Mouse (Mus musculus) midbrain, embryonic 15.5 days (tissue): ENCODE measurements around the gene Mtf2. TPM values are rescaled to one million over a fixed set of nuclear protein-coding genes. Genes with fewer than 3 reads are reported as not detected.
"Not testable (repeated sequence)": the region's sequence is repeated elsewhere in the genome, so short reads cannot be mapped to it uniquely, and the experiment has no call there.

ENCODE experiments used
- ATAC-seq: fragments of 200-750 bp; cut with Nextera tagmentation; replicated peaks from 2 replicates; pipeline ENCODE4 v1.8.0; 2017; ENCODE audit warnings: moderate TSS enrichment
- H3K27ac ChIP-seq: fragments of 300-500 bp; sonication (generic); 2 replicates; pipeline ENCODE4 v1.5.1; 2015; ENCODE audit warnings: mild to moderate bottlenecking, inconsistent platforms
- H3K27me3 ChIP-seq: fragments of 300-500 bp; sonication (generic); replicated peaks from 2 replicates; pipeline ENCODE4 v1.6.1; 2015; ENCODE audit warnings: inconsistent platforms
- H3K36me3 ChIP-seq: fragments of 300-500 bp; sonication (generic); replicated peaks from 2 replicates; pipeline ENCODE4 v1.6.1; 2015; ENCODE audit warnings: inconsistent platforms
- H3K4me1 ChIP-seq: fragments of 300-500 bp; sonication (generic); 2 replicates; pipeline ENCODE4 v1.6.1; 2015; ENCODE audit warnings: inconsistent platforms
- H3K4me2 ChIP-seq: fragments of 300-500 bp; sonication (generic); 2 replicates; pipeline ENCODE4 v1.6.1; 2015; ENCODE audit warnings: inconsistent platforms, mild to moderate bottlenecking, moderate library complexity
- H3K4me3 ChIP-seq: fragments of 300-500 bp; sonication (generic); 2 replicates; pipeline ENCODE4 v1.5.1; 2015; ENCODE audit warnings: mild to moderate bottlenecking, inconsistent platforms
- H3K9ac ChIP-seq: fragments of 300-500 bp; sonication (generic); 2 replicates; pipeline ENCODE4 v1.6.1; 2015; ENCODE audit warnings: mild to moderate bottlenecking, inconsistent platforms
- H3K9me3 ChIP-seq: fragments of 300-500 bp; sonication (generic); 2 replicates; pipeline ENCODE4 v1.6.1; 2016; ENCODE audit warnings: inconsistent platforms
- WGBS: fragments of 180-500 bp; shearing (Covaris S2); methylation state at CpG from one replicate; pipeline ENCODE4 v1.1.7; 2015; ENCODE audit warnings: mixed read lengths; 5-methylcytosine and 5-hydroxymethylcytosine counted together
- polyA plus RNA-seq: library from polyadenylated mRNA; unstranded; fragments of >200 nt; fragmentation: Nextera tagmentation; extraction: Ambion mirVana; gene quantifications from 2 replicates; pipeline ENCODE4 v1.2.1, GENCODE M21; 2015

The Mtf2 gene
- polyA plus RNA-seq, 1 experiment from 2014 or later, result 111 TPM

DNA sequence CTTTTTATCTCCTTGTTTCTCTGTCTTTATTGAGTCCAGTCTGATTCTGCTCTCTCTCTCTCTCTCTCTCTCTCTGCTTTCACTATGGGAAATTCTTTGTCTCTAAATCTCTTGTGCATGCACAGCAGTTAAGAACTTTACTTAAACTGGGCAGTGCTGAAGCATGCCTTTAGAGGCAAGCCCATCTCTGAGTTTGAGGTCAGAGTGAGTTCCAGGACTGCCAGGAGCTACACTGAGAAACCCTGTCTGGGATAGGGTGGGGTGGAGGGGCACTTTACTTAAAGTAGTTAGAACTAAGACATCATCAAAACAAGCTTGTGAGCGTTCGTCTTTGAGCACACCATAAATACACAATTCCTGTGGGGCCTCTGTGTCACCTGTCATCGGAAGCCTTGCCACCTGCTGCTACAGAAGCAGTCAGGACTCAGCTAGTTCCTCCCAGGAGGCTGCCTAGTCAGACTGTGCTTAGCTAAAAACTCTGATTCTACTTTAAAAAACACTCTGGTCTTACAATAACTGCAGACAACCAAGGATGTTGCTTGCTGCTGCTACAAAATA lies 15.7 kb upstream of the Mtf2 start:
- Histone ChIP-seq H3K9ac (no peak overlapping the region), H3K4me3 (no peak overlapping the region), H3K36me3 (no peaks in the 10 kb centered on the region), H3K9me3 (no peaks in the 10 kb centered on the region), H3K4me2 (no peak overlapping the region), H3K27me3 (no peaks in the 10 kb centered on the region), H3K4me1 (no peaks in the 10 kb centered on the region), H3K27ac (no peak overlapping the region)
- 5% methylated on average over 3 of the region's 3 CpGs for WGBS
- no peak for ATAC-seq

DNA sequence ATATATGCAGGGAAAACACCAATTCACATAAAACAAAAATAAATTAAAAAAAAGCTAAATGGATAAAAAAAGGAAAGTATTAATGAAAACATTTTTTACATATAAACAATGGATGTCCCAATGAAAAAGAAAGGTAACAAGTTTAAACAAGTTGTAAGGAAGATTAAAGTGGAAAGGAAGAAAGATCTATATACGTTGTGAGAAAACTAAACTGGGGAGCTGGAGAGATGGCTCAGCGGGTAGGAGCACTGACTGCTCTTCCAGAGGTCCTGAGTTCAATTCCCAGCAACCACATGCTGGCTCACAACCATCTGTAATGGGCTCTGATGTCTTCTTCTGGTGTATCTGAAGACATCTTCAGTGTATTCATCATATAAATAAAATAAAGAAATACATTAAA lies 14.4 kb upstream of the Mtf2 start:
- H3K9me3 ChIP-seq, result no peaks in the 10 kb centered on the region
- no peak overlapping the region for H3K4me3 ChIP-seq
- H3K4me1 ChIP-seq, result no peaks in the 10 kb centered on the region
- ATAC-seq, result no peak
- no peak overlapping the region for H3K27ac ChIP-seq
- no peaks in the 10 kb centered on the region for H3K36me3 ChIP-seq
- H3K27me3 ChIP-seq, result no peaks in the 10 kb centered on the region
- H3K9ac ChIP-seq, result no peak overlapping the region
- no peak overlapping the region for H3K4me2 ChIP-seq
- 85% methylated on average over 2 of the region's 2 CpGs for WGBS

DNA sequence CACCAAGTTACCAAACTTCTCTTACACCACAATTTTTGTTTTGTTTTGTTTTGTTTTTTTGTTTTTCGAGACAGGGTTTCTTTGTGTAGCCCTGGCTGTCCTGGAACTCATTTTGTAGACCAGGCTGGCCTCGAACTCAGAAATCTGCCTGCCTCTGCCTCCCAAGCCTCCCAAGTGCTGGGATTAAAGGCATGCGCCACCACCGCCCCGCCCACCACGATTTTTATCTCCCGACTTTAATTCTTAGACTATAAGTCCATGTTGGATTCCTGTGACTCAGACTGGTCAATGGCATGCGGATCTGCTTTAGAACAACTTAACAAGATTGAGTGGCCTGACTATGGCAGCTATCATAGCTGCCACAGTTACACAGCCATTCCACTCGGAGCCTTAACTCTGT lies 13.7 kb upstream of the Mtf2 start:
- not testable (repeated sequence) for H3K36me3 ChIP-seq, H3K27ac ChIP-seq, H3K4me1 ChIP-seq, H3K9me3 ChIP-seq, ATAC-seq, H3K4me2 ChIP-seq, H3K4me3 ChIP-seq, H3K27me3 ChIP-seq, H3K9ac ChIP-seq
- WGBS, result 92% methylated on average over 9 of the region's 9 CpGs

DNA sequence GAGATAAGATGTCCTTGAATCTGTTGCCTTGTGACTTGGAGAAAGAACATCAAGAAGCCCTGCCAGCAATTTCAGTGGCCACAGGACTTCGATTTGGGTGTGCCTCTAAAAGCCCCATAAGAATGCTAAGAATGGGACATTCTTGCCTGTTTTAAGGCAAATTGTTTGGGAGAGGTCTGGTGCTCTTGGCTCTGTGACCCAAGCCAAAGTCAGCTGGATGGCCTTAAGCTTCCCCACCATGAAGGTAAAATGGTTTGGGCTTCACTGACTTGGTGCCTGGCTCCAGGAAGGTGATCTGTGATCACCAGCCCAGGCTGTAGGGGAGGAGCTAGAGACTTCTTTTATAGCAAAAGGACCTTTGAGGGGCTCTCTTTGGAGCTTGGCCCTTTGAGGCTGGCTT lies 13.3 kb upstream of the Mtf2 start:
- Histone ChIP-seq H3K4me3 (no peak overlapping the region), H3K27ac (no peak overlapping the region), H3K4me2 (no peak overlapping the region), H3K36me3 (no peaks in the 10 kb centered on the region), H3K27me3 (no peaks in the 10 kb centered on the region), H3K9ac (no peak overlapping the region), H3K4me1 (no peaks in the 10 kb centered on the region), H3K9me3 (no peaks in the 10 kb centered on the region)
- no peak for ATAC-seq
- 85% methylated on average over 1 of the region's 1 CpGs for WGBS

DNA sequence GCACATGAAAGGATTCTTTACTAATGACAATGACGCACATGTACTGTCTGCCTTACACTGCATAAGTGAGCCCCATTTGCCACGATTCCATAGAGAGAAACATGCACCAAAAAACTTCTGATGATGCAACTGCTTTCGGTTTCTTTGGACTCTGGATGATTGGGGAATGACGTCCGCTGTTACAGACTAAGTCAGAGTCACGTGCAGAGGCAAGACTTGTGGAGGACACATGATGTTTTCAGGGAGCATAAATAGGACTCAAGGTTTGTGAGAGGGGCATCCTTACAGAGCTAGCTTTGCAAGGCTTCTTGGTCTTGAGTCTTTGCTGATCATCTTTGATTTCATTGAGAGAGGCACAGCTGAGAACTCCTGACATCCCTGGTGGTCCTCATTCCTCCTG lies 11.9 kb upstream of the Mtf2 start:
- Histone ChIP-seq H3K9me3 (no peaks in the 10 kb centered on the region), H3K27ac (no peak overlapping the region), H3K36me3 (no peaks in the 10 kb centered on the region), H3K4me2 (no peak overlapping the region), H3K27me3 (no peaks in the 10 kb centered on the region), H3K4me1 (no peaks in the 10 kb centered on the region), H3K4me3 (no peak overlapping the region), H3K9ac (no peak overlapping the region)
- WGBS, result 93% methylated on average over 6 of the region's 6 CpGs
- ATAC-seq, result no peak

DNA sequence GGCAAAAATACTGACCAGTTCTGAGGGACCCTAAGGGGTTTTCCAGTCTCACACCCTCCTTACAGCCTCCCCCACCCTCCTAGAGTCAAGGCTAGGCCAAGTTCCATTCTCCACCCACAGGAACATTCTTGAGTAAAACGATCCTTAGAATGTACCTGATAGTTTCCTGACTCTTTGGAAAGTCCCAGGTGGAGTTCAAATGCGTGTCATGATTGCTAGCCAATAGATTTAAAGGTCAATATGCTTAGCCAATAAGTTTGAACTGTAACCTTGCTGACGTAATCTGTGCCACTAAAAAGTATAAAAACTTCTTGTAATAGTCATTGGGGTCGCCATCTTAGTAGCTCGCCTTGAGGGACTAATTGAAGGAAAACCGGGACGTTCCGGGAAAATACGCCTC lies 5.1 kb upstream of the Mtf2 start:
- Histone ChIP-seq H3K36me3 (no peaks in the 10 kb centered on the region), H3K27me3 (no peaks in the 10 kb centered on the region), H3K4me1 (no peaks in the 10 kb centered on the region; the same call in 1 of the 2 replicates), H3K4me2 (no peak overlapping the region), H3K27ac (no peak overlapping the region), H3K9me3 (no peaks in the 10 kb centered on the region), H3K4me3 (no peak overlapping the region), H3K9ac (no peak overlapping the region)
- ATAC-seq, result no peak
- WGBS, result 94% methylated on average over 9 of the region's 9 CpGs

DNA sequence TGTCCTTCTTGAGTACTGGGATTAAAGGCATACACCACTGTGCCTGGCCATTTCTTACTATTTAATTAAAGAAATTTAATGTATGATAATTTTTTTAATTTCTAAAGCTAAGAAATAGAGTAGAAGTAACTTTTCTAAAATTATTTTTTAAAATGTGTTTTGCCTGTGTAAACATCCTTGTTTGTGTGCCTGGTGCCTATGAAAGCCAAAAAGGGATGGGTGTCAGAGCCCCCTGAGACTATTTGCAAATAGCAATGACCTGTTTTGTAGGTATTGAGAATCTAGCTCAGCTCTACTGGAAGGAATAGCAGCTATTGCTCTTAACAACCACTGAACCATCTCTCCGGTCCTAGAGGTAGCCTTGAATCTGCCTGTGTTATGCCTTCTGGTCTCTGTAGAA lies 6.8 kb downstream of the Mtf2 start:
- H3K36me3 ChIP-seq, result peaks cover 25% of the 10 kb centered on the region
- 97% methylated on average over 1 of the region's 1 CpGs for WGBS

DNA sequence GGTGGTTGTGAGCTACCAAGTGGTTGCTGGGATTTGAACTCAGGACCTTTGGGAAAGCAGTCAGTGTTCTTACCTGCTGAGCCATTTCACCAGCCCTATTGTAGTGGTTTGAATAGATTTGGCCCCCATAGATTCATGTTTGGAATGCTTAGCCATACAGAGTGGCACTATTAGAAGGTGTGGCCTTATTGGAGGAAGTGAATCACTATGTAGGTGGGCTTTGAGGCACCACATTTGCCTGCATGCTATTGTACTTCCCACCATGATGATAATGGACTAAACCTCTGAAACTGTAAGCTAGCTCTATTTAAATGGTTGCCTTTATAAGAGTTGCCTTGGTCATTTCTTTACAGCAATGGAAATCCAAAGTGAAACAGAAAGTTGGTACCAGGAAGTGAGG lies 10.8 kb downstream of the Mtf2 start:
- H3K4me2 ChIP-seq, result no peak overlapping the region
- no peaks in the 10 kb centered on the region for H3K4me1 ChIP-seq
- H3K36me3 ChIP-seq, result peaks cover 12% of the 10 kb centered on the region
- H3K27me3 ChIP-seq, result no peaks in the 10 kb centered on the region
- H3K27ac ChIP-seq, result no peak overlapping the region
- H3K9ac ChIP-seq, result no peak overlapping the region
- H3K9me3 ChIP-seq, result no peaks in the 10 kb centered on the region
- no peak overlapping the region for H3K4me3 ChIP-seq
- no peak for ATAC-seq

More for the DNA sequence above, 6.8 kb downstream of the Mtf2 start:
- Histone ChIP-seq H3K9me3 (no peaks in the 10 kb centered on the region), H3K4me2 (no peak overlapping the region), H3K27ac (no peak overlapping the region), H3K4me1 (peaks cover 12% of the 10 kb centered on the region), H3K4me3 (no peak overlapping the region), H3K9ac (no peak overlapping the region), H3K27me3 (no peaks in the 10 kb centered on the region)
- no peak for ATAC-seq

DNA sequence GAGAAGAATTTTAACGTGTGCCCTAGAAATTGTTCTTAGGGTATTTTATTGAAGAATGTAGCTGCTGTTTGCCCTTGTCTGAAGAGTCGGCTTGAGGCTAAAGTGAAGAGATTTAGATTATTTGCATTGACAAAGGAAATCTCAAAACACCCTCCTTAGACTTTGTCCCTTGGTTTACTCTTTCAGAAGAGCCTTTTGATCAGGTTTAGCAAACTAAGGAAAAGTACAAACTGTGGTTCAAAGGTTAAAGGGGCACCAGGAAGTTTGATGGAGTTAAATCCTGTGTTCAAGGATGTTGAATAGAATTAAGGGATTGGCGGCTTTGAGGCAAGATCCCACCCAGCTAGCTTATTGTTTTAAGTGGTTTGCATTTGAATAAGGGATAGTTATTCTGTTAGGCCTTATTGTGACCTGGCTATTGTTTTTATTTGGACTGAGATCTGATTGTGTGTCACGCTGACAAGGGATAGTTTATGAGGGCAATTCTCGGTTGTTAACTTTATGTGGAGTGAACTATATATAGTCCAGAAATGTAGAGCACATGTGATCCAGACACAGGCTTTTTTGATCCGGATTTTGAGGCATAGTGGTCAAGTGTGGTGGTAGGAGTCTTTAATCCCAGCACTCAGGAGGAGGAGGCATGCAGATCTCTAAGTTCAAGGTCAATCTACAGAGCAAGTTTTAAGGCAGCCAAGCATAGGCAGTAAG lies 11.5 kb downstream of the Mtf2 start:
- ATAC-seq, result no peak
- WGBS, result 54% methylated on average over 6 of the region's 6 CpGs
- H3K4me2 ChIP-seq, result no peak overlapping the region
- H3K36me3 ChIP-seq, result peaks cover 15% of the 10 kb centered on the region; the same call in 1 of the 2 replicates
- H3K9ac ChIP-seq, result no peak overlapping the region
- H3K27me3 ChIP-seq, result no peaks in the 10 kb centered on the region
- no peak overlapping the region for H3K4me3 ChIP-seq
- H3K4me1 ChIP-seq, result no peaks in the 10 kb centered on the region
- H3K9me3 ChIP-seq, result no peaks in the 10 kb centered on the region
- H3K27ac ChIP-seq, result no peak overlapping the region

DNA sequence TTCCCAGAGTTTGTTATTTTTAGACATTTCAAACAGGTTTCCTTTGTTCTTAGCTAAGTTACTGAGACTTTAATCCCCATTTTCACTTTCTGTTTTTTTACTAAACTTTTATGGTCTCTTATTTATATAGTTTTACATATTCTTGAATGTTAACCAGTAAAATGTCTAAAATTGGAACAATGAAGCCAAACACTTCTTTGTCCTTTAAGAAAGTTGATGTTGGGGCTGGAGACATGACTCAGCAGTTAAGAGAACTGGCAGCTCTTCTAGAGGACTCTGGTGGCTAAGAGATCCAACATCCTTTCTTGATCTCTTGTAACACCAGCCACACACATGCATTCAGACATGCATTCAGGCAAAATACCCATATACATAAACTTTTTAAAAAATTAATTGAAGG lies 14.1 kb downstream of the Mtf2 start:
- H3K9me3 ChIP-seq, result no peaks in the 10 kb centered on the region
- peaks cover 11% of the 10 kb centered on the region; the same call in 1 of the 2 replicates for H3K36me3 ChIP-seq
- H3K27me3 ChIP-seq, result no peaks in the 10 kb centered on the region
- no peak overlapping the region for H3K4me3 ChIP-seq
- no peak overlapping the region for H3K4me2 ChIP-seq
- H3K27ac ChIP-seq, result no peak overlapping the region
- no peaks in the 10 kb centered on the region for H3K4me1 ChIP-seq
- no peak overlapping the region for H3K9ac ChIP-seq
- no peak for ATAC-seq

DNA sequence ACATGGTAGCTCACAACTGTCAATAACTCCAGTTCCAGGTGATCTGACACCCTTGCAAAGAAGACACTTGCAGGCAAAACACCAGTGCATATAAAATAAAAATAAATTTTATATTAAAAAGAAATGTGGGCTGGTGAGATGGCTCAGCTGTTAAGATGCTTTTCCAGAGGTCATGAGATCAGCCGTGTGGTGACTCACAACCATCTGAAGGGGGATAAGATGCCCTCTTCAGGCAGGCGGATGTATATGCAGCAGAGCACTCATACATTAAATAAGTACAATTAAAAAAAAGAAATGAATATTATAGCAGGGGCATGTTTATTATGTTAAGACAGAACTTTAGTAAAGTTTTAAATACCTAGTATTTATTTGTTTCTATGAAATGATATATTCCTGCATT lies 16.9 kb downstream of the Mtf2 start:
- no peak overlapping the region for H3K4me3 ChIP-seq
- H3K27ac ChIP-seq, result no peak overlapping the region
- H3K4me1 ChIP-seq, result no peaks in the 10 kb centered on the region
- peaks cover 15% of the 10 kb centered on the region; the same call in 1 of the 2 replicates for H3K36me3 ChIP-seq
- no peak overlapping the region for H3K9ac ChIP-seq
- H3K27me3 ChIP-seq, result no peaks in the 10 kb centered on the region
- no peaks in the 10 kb centered on the region for H3K9me3 ChIP-seq
- H3K4me2 ChIP-seq, result no peak overlapping the region
- no peak for ATAC-seq
- 40% methylated on average over 2 of the region's 2 CpGs for WGBS

DNA sequence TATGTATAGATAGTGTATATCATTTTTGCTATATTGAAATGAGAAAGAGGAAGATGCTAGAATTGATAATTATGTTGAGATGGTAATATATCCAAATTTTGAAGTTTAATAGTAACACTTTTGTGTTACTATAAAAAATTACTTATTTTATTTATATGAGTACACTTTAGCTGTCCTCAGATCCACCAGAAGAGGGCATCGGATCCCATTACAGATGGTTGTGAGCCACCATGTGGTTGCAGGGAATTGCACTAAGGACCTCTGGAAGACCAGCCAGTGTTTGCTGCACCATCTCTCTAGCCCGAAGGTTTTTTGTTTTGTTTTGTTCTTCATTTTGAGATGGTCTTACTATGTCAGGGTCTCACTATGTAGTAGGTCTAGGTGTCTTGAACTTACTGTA lies 20.0 kb downstream of the Mtf2 start:
- Histone ChIP-seq H3K36me3 (peaks cover 30% of the 10 kb centered on the region), H3K4me3 (no peak overlapping the region), H3K9ac (no peak overlapping the region), H3K4me1 (no peaks in the 10 kb centered on the region), H3K27ac (no peak overlapping the region), H3K27me3 (no peaks in the 10 kb centered on the region), H3K4me2 (no peak overlapping the region), H3K9me3 (no peaks in the 10 kb centered on the region)
- 94% methylated on average over 2 of the region's 2 CpGs for WGBS
- no peak for ATAC-seq

DNA sequence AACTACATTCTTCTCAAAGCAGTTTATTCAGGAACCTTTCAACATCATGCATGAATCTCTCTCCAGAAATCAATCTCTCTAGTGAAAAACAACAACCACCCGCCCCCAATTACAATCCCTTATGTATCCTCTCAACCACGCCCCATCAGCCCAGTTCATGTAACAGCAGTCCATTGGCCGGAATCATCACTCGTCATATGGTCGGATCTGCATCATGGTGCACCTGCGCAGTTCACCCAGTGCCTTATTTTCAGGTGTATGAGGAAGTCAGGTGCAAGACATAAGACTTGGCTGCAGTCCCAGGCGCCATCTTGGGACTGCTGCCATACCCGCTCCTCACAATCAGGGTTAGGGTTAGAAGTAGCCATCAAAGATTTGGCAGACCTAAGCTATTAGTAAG lies 27.3 kb downstream of the Mtf2 start:
- 98% methylated on average over 8 of the region's 8 CpGs for WGBS
- not testable (repeated sequence) for H3K4me3 ChIP-seq, ATAC-seq, H3K9ac ChIP-seq, H3K4me1 ChIP-seq, H3K27me3 ChIP-seq, H3K9me3 ChIP-seq, H3K27ac ChIP-seq, H3K4me2 ChIP-seq
- H3K36me3 ChIP-seq, result peaks cover 34% of the 10 kb centered on the region
